Mouse (Mus musculus): ENCODE data around the gene Prmt3. TPM values are rescaled to one million over a fixed set of nuclear protein-coding genes. Genes with fewer than 3 reads are reported as not detected.

Prmt3 gene
- polyA plus RNA-seq, 1 experiment: 22.0 TPM

Other genes with a start within 250 kb of the Prmt3 start
- not detected in 2 replicates for gene Dbx1, start 141.5 kb upstream of the Prmt3 start, polyA plus RNA-seq (2012; rRNA removed)
- 49.6 and 57.0 TPM in 2 replicates for gene Htatip2, start 19.2 kb upstream of the Prmt3 start, polyA plus RNA-seq (2012; rRNA removed)
- gene Slc6a5, start 131.8 kb downstream of the Prmt3 start, polyA plus RNA-seq (2012; rRNA removed): not detected in 2 replicates
- gene Nell1, start 196.5 kb downstream of the Prmt3 start, polyA plus RNA-seq (2012; rRNA removed): 0.18 and 0.31 TPM in 2 replicates

Data from urinary bladder, adult 2 months (tissue).